Mouse (Mus musculus): ENCODE measurements around the gene Sgms2. TPM values are rescaled to one million over a fixed set of nuclear protein-coding genes. Genes with fewer than 3 reads are reported as not detected.

The Sgms2 gene
- polyA plus RNA-seq, 1 experiment from 2014 or later = 1.5 TPM

- Histone ChIP-seq H3K27ac (replicated peaks; ENCODE audit: low read depth, low read length) (no peak overlapping the region), H3K9ac (ENCODE audit: low read length) (no peak overlapping the region), H3K4me2 (ENCODE audit: low read depth, severe bottlenecking) (no peak overlapping the region; the same call in 1 of the 2 replicates), H3K9me3 (ENCODE audit: control insufficient read depth, low read length) (no peaks in the 10 kb centered on the region), H3K4me1 (ENCODE audit: control insufficient read depth, insufficient read depth, low read length) (peaks cover 9% of the 10 kb centered on the region), H3K27me3 (ENCODE audit: control insufficient read depth, insufficient read depth, low read length) (no peaks in the 10 kb centered on the region), H3K36me3 (ENCODE audit: control insufficient read depth, insufficient read depth, low read length) (no peaks in the 10 kb centered on the region), H3K4me3 (ENCODE audit: low read depth, low read length) (no peak overlapping the region)
- 69% methylated on average over 6 of the region's 6 CpGs for WGBS
- no peak for DNase-seq (ENCODE audit: low spot score)
- ATAC-seq (ENCODE audit: insufficient number of reproducible peaks, low FRiP score, low TSS enrichment, low read depth) = no peak
Measured at GRCm38 (mm10) chr3:131270381-131270780, 220.8 kb downstream of the Sgms2 start.

Other genes with a start within 250 kb of the Sgms2 start
- gene Hadh, start 219.3 kb downstream of the Sgms2 start, polyA plus RNA-seq (2014; fragmentation: Nextera tagmentation; extraction: Ambion mirVana) = 106 and 114 TPM in 2 replicates
- gene Cyp2u1, start 188.2 kb downstream of the Sgms2 start, polyA plus RNA-seq (2014; fragmentation: Nextera tagmentation; extraction: Ambion mirVana) = 1.1 and 1.7 TPM in 2 replicates
- 107 and 108 TPM in 2 replicates for gene Papss1, start 73.4 kb upstream of the Sgms2 start, polyA plus RNA-seq (2014; fragmentation: Nextera tagmentation; extraction: Ambion mirVana)